Mouse (Mus musculus): Measurements from ENCODE around the gene Axl.

DNA sequence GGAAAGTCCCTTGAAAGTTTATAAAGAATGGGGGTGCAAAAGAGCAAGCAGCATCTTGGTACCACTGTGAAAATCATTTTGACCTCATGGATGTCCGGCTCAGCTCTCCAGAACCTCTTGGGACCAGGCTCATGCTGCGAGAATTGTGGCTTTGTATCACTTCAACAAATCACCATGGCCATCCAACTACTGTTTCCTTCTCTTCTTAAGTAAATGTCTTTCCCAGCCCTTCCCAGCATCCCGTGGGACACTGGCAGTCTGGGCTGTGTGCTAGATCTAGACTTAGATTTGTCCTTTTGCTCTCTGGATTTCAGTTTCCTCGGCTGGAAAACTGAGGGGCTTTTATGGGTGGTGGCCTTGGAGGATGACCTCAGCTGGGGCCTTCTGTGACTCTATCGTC is 20.3 kb downstream of the Axl start:
- no peak for TF ChIP-seq CTCF (IDR thresholded peaks at IDR 0.05; ENCODE audit: borderline replicate concordance, insufficient read depth, low read length)
- no peak for TF ChIP-seq POLR2A (IDR thresholded peaks at IDR 0.05; ENCODE audit: low read depth, low read length)

Measured in embryonic fibroblast, embryonic 13.5 days (primary cell).